Mouse (Mus musculus): ENCODE data around the gene Hoxb7. TPM values are rescaled to one million over a fixed set of nuclear protein-coding genes. Genes with fewer than 3 reads are reported as not detected.

Gene Hoxb7
- total RNA-seq, 2 experiments from 2014 or later: not detected

GRCm38 (mm10) chr11:96265954-96266353, 20.5 kb upstream of the Hoxb7 start:
- DNase-seq (ENCODE audit: extremely low spot score in 1 of 2, low spot score in 2 of 2): no peak
- intact Hi-C loops (cut with DNase I): no loop called here

DNA sequence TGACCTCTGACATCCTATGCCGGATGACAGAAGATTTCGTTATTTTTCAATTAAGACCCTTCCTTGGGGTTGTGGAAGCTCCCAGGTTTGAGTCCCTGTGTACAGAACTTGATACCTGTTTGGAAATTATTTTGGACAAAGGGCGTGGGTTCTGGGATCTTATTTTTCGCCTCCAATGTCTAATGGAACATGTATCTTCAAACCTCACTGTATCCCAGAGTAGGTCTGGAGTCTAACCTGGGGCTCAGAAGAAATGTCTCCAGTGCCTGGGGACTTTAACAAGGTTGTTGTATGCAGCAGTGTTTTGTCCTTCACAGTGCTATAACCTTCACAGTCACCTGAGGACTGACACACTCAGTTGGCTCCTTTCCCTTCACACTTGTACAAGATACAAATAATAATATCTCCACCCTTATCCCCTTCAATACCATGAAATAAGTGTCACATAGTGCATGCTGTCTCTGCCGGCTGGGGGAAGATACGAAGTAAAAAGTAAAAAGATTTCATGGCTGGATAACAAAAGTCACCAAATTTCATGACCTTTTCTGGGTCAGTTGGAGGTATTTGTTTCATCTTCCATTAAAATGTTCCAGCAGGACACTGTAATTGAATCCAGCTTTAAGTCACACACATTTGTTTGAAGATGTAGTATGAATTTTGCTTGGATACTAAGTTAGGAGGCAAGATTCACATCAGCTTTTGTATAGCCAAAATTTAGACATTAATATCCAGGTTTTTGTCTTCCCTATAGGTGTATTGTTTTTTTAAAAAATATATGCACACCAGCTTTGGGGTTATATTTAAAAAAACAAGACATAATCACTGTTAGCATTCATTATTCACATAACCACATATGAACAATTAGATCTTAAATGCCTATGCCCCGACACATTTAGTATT, 19.2 kb upstream of the Hoxb7 start:
- intact Hi-C loops (cut with DNase I): no loop called here
- DNase-seq (ENCODE audit: extremely low spot score in 1 of 2, low spot score in 2 of 2): no peak

DNA sequence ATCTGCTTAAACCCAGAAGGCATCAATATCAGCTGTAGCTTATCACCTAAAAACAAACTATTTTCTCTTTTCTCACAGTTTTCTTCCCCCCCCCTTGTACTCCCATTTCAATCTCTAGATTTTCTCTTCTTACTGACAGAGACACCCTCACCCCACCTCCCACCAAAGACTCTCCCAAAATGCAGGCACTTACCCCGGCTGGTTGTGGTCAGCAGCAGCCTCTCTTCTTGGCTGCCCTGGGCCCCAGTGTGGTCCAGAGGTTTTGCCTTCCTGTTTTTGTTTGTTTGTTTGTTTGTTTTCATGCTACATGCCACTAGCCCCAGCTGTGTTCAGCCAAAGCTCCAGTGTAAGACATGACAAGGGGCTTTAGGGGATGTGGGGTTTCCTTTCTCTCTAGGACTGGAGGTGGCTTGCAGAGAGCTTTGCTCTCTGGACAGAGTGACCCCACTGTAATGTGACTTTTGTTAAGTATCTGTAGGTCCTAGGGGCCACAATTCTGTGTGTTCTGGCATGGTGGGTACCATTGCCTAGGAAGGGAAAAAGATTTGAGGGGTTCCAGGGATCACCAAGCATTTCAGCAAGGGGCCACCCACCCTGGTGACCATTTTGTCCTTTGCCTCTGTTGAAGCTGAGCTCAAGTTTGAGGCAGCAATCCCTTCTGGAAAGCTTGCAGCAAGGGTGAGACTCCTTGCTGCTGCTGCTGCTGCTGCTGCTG, 18.2 kb upstream of the Hoxb7 start:
- no peak for DNase-seq (ENCODE audit: extremely low spot score in 1 of 2, low spot score in 2 of 2)
- intact Hi-C loops (cut with DNase I): no loop called here

GRCm38 (mm10) chr11:96269869-96270268, 16.6 kb upstream of the Hoxb7 start:
- intact Hi-C loops (cut with DNase I): loop anchor here (10.0 kb wide), 1 partner anchor 755 kb away; the partner anchor contains the start of gene Scrn2
- no peak for DNase-seq (ENCODE audit: extremely low spot score in 1 of 2, low spot score in 2 of 2)

DNA sequence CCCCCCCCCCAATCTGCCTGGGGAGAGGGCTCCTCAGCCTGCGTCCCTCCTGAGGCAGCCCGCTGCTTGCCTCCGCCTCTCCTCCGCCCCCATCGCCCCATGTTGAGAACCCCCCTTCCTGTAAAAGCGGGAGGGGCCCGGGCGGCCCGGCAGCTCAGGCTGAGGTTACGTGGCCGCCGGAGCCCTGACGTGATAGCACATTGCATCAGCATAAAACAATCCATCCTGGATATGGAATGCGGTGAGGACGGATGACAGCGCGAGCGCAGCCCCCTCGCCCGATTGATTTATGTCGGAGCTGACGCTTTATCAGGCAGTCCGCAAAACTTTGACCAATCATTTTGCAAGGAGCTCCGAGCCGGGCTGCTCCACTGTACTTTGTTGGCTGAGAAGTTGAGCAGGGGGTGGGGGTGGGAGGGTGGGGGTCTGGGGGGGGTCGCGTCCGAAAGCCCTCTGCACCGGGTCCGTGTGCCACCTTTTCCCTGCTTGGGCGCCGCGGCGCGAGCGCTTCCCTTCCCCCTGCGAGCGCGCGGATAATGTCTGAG, 15.4 kb upstream of the Hoxb7 start, which contains the start of gene Hoxb9:
Gene Hoxb9, plus strand, starts transcription at position 462 of the 545 bp plus-strand sequence.
- DNase-seq (ENCODE audit: extremely low spot score in 1 of 2, low spot score in 2 of 2): no peak
- intact Hi-C loops (cut with DNase I): loop anchor here (10.0 kb wide), 1 partner anchor 754 kb away; the partner anchor contains the start of gene Scrn2

GRCm38 (mm10) chr11:96271541-96272011, 14.8 kb upstream of the Hoxb7 start:
- no peak for DNase-seq (ENCODE audit: extremely low spot score in 1 of 2, low spot score in 2 of 2)
- intact Hi-C loops (cut with DNase I): loop anchor here (10.0 kb wide), 1 partner anchor 753 kb away; the partner anchor contains the start of gene Scrn2

GRCm38 (mm10) chr11:96272024-96272921, 14.2 kb upstream of the Hoxb7 start:
- intact Hi-C loops (cut with DNase I): loop anchor here (10.0 kb wide), 1 partner anchor 753 kb away; the partner anchor contains the start of gene Scrn2
- DNase-seq (ENCODE audit: extremely low spot score in 1 of 2, low spot score in 2 of 2): no peak

DNA sequence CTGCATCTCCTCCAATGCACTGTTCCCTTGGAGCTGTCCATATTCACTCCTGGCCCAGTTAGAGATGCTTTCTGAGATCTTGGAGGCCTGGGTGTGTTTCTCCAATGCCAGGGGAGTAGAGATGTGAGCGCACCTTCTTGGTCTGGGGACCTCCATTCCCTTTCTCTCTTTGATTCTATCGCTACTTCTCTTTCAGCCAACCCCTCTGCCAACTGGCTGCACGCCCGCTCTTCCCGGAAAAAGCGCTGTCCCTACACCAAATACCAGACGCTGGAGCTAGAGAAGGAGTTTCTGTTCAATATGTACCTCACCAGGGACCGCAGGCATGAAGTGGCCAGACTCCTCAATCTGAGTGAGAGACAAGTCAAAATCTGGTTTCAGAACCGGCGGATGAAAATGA, 12.0 kb upstream of the Hoxb7 start:
- intact Hi-C loops (cut with DNase I): loop anchor here (10.0 kb wide), 1 partner anchor 750 kb away; the partner anchor contains the start of gene Scrn2
- no peak for DNase-seq (ENCODE audit: extremely low spot score in 1 of 2, low spot score in 2 of 2)

GRCm38 (mm10) chr11:96275896-96276295, 10.5 kb upstream of the Hoxb7 start:
- no peak for DNase-seq (ENCODE audit: extremely low spot score in 1 of 2, low spot score in 2 of 2)
- intact Hi-C loops (cut with DNase I): loop anchor here (5.0 to 10.0 kb wide), 2 partner anchors 346 to 749 kb away; partner anchors contain the start of gene Scrn2

DNA sequence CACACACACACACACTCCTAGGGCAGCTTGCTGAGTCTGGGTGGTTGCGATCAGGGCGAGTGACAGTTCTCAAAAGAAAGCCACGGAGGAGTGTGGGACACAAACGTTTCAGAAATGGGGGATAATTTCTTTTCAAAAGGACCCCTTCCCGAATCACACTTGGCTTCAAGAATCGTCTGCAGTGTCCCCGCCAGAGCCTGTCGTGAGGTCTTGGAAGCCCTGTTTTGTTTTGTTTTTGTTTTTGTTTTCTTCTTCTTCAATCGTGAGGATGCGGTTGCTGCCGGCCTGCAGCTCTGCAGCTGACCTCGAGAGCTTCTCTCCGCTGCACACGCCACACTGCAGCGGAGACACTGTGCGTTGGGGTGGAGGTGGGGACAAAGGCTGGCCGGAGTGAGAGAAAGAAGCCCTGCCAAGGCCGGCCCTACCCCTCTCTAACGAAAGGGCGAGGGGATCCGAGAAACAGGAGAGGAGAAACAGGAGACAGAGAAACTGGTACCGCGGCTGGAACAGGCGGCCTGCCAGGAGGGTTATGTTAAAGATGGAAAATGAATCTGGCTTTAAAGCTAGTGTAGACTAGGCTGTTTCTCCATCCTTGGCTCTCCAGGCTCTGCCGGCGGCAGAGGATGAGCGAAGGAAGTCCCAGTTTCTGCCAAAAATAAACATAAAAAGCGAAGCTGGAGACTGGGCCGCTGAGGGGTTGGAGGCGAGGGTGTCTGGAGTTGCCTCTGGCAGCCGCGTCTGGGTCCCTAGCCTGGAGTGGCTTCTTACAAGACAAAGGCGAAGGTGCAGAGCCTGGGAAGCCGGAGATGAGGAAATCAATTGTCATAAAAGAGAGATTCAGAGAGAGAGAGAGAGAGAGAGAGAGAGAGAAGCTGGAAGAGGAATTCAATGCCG, 9.0 kb upstream of the Hoxb7 start:
- DNase-seq (ENCODE audit: extremely low spot score in 1 of 2, low spot score in 2 of 2): no peak
- intact Hi-C loops (cut with DNase I): loop anchor here (2.0 to 10.0 kb wide), 3 partner anchors 273 to 747 kb away; partner anchors contain the start of gene Scrn2

DNA sequence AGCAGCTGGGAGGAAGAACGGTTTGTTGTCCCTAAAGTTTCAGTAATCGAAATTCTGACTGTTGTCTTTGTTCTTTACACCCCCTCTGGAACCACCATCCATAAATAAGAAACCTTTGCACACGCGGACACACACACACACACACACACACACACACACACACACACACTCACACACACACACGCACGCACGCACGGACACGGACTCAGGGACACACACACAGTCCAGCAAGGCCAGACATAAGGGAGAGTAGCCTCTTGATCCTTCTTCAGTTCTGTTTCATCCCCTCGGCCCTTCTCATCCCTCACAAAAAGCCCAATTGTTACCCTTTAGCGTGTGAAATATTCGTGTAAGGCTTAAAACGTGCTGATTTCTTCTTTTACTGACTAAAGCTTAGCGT, 8.1 kb upstream of the Hoxb7 start:
- no peak for DNase-seq (ENCODE audit: extremely low spot score in 1 of 2, low spot score in 2 of 2)
- intact Hi-C loops (cut with DNase I): loop anchor here (2.0 to 10.0 kb wide), 3 partner anchors 272 to 746 kb away; partner anchors contain the start of gene Scrn2

GRCm38 (mm10) chr11:96278773-96279172, 7.7 kb upstream of the Hoxb7 start:
- intact Hi-C loops (cut with DNase I): loop anchor here (2.0 to 10.0 kb wide), 3 partner anchors 272 to 746 kb away; partner anchors contain the start of gene Scrn2
- peak; percentile 77 to 79 for DNase-seq (ENCODE audit: extremely low spot score in 1 of 2, low spot score in 2 of 2)

GRCm38 (mm10) chr11:96279421-96280233, 6.8 kb upstream of the Hoxb7 start:
- no peak for DNase-seq (ENCODE audit: extremely low spot score in 1 of 2, low spot score in 2 of 2)
- intact Hi-C loops (cut with DNase I): loop anchor here (2.0 to 10.0 kb wide), 7 partner anchors 271 to 745 kb away; partner anchors contain the start of genes Igf2bp1 and Scrn2

- no peak for DNase-seq (ENCODE audit: extremely low spot score in 1 of 2, low spot score in 2 of 2)
- intact Hi-C loops (cut with DNase I): loop anchor here (2.0 to 10.0 kb wide), 4 partner anchors 276 to 580 kb away; partner anchors contain the start of gene Igf2bp1
Measured at GRCm38 (mm10) chr11:96280399-96281378, 5.7 kb upstream of the Hoxb7 start.

- DNase-seq (ENCODE audit: extremely low spot score in 1 of 2, low spot score in 2 of 2): no peak
- intact Hi-C loops (cut with DNase I): loop anchor here (2.0 to 10.0 kb wide), 4 partner anchors 277 to 579 kb away; partner anchors contain the start of gene Igf2bp1
Measured at GRCm38 (mm10) chr11:96281396-96281795, 5.0 kb upstream of the Hoxb7 start.

All from left cerebral cortex, postnatal 10 days (tissue).